Mouse (Mus musculus) liver, embryonic 11.5 days (tissue): ENCODE results near the gene Hbq1b. TPM values are rescaled to one million over a fixed set of nuclear protein-coding genes. Genes with fewer than 3 reads are reported as not detected.
A peak's percentile ranks its signal among the peaks of the same experiment; 100 is the strongest.
"Not testable (repeated sequence)": the region's sequence is repeated elsewhere in the genome, so short reads cannot be mapped to it uniquely, and the experiment has no call there.

Experiments used
- ATAC-seq: fragments of 200-750 bp; cut with Nextera tagmentation; replicated peaks from 2 replicates; pipeline ENCODE4 v1.8.0; 2017; ENCODE audit warnings: moderate number of reproducible peaks, mild to moderate bottlenecking, moderate TSS enrichment, moderate library complexity; ENCODE audit not compliant: low FRiP score
- DNase-seq: peaks from one replicate; pipeline ENCODE4 v3.0.0-alpha.2; 2017; ENCODE audit warnings: low spot score
- H3K27ac ChIP-seq: fragments of 300-500 bp; sonication (generic); 2 replicates; pipeline ENCODE4 v1.5.1; 2014; ENCODE audit warnings: mild to moderate bottlenecking, low read depth, low read length, control low read depth
- H3K27me3 ChIP-seq: fragments of 300-500 bp; sonication (generic); replicated peaks from 2 replicates; pipeline ENCODE4 v1.6.1; 2014; ENCODE audit warnings: low read length, mixed read lengths; ENCODE audit not compliant: control insufficient read depth, insufficient read depth
- H3K36me3 ChIP-seq: fragments of 300-500 bp; sonication (generic); 2 replicates; pipeline ENCODE4 v1.6.1; 2014; ENCODE audit warnings: mild to moderate bottlenecking, low read length, moderate library complexity, mixed read lengths; ENCODE audit not compliant: control insufficient read depth, insufficient read depth
- H3K4me1 ChIP-seq: fragments of 300-500 bp; sonication (generic); replicated peaks from 2 replicates; pipeline ENCODE4 v1.6.1; 2014; ENCODE audit warnings: low read length, mixed read lengths; ENCODE audit not compliant: control insufficient read depth, insufficient read depth
- H3K4me2 ChIP-seq: fragments of 300-500 bp; sonication (generic); 2 replicates; pipeline ENCODE4 v1.6.1; 2014; ENCODE audit warnings: mild to moderate bottlenecking, control low read depth, moderate library complexity
- H3K4me3 ChIP-seq: fragments of 300-500 bp; sonication (generic); 2 replicates; pipeline ENCODE4 v1.5.1; 2014; ENCODE audit warnings: low read depth, low read length, control low read depth
- H3K9ac ChIP-seq: fragments of 300-500 bp; sonication (generic); 2 replicates; pipeline ENCODE4 v1.6.1; 2014; ENCODE audit warnings: low read depth, low read length, control low read depth
- H3K9me3 ChIP-seq: fragments of 300-500 bp; sonication (generic); 2 replicates; pipeline ENCODE4 v1.6.1; 2016; ENCODE audit warnings: low read length, inconsistent platforms, mixed read lengths; ENCODE audit not compliant: control insufficient read depth
- WGBS: fragments of 180-500 bp; shearing (Covaris S2); extraction: QIAGEN DNeasy Blood & Tissue Kit; methylation state at CpG from one replicate; pipeline ENCODE4 v1.1.7; 2014; 5-methylcytosine and 5-hydroxymethylcytosine counted together
- polyA plus RNA-seq: library from polyadenylated mRNA; unstranded; fragments of >200 nt; fragmentation: Nextera tagmentation; extraction: Ambion mirVana; gene quantifications from 2 replicates; pipeline ENCODE4 v1.2.1, GENCODE M21; 2014

Hbq1b gene
- polyA plus RNA-seq, result 43.6 and 45.8 TPM in 2 replicates

DNA sequence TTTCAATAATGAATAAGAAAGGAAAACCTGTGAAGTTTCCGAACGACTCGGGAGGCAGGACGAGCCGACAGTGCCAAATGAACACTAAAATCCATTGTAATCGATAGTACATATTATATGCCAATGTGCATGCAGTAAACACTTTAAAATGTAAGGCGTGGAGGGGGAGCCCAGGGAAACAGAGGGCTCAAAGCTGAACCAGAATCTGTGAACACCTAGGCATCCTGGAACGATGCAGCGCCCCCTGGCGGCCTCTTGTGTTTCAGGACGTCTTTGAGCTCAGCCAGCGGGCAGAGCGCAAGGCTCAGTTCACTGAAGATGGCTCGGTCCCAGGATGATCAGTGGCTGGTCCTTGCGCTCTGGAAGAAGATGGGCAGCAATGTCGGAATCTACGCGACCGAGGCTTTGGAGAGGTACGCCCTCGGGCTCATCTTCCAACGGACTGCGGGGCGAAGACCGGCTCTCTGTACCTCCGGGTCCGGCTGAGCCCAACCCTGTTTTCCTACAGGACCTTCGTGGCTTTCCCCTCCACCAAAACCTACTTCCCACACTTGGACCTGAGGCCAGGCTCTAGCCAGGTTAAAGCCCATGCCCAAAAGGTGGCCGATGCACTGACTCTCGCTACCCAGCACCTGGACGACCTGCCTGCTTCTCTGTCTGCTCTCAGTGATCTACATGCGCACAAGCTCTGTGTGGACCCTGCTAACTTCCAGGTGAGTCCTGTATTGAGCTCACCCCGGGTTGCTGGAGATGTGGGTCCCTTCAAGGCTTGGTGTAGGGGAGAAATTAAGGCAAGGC, at the start of gene Hbq1b:
Gene Hbq1b, plus strand, starts transcription at position 271 of the 798 bp plus-strand sequence.
- H3K4me2 ChIP-seq, result peak within 1 kb of the TSS; percentile 61
- peak within 1 kb of the TSS; percentile 66 for H3K9ac ChIP-seq
- peak within 1 kb of the TSS; percentile 43 for H3K4me3 ChIP-seq
- H3K4me1 ChIP-seq, H3K27me3 ChIP-seq, H3K36me3 ChIP-seq, DNase-seq, H3K9me3 ChIP-seq: not testable (repeated sequence)
- peak; percentile 19 for ATAC-seq
- peak within 1 kb of the TSS; percentile 53 for H3K27ac ChIP-seq
- 18% methylated on average over 30 of the region's 33 CpGs for WGBS

DNA sequence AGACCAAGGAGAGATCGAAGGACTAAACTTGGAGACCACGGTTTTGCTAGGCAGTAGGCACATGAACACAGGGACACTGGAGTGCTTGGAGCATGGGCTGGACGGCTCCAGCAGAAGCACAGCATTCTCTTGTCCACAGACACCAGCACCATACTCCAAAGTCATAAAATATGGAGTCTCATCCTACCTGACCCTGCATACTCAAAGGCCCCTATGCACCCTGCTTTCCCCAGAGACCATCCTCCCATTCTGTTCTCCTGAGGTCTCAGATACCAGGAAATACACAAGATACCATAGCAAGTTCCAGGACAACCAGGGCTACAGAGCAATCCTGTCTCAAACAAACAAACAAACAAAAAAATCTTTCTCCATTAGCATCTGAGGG, 49.4 kb upstream of the Hbq1b start:
- H3K27me3 ChIP-seq, result no peaks in the 10 kb centered on the region
- no peak overlapping the region for H3K4me3 ChIP-seq
- H3K36me3 ChIP-seq, result peaks cover 20% of the 10 kb centered on the region
- ATAC-seq (no peak), DNase-seq (no peak)
- H3K9me3 ChIP-seq, result no peaks in the 10 kb centered on the region
- H3K4me1 ChIP-seq, result peaks cover 4% of the 10 kb centered on the region
- H3K9ac ChIP-seq, result no peak overlapping the region
- H3K4me2 ChIP-seq, result no peak overlapping the region
- WGBS, result 89% methylated on average over 3 of the region's 3 CpGs
- H3K27ac ChIP-seq, result no peak overlapping the region

- Histone ChIP-seq H3K4me2 (no peak overlapping the region), H3K9me3 (no peaks in the 10 kb centered on the region), H3K27ac (no peak overlapping the region), H3K9ac (no peak overlapping the region), H3K27me3 (no peaks in the 10 kb centered on the region), H3K4me1 (peaks cover 12% of the 10 kb centered on the region), H3K36me3 (peaks cover 14% of the 10 kb centered on the region), H3K4me3 (no peak overlapping the region)
- DNase-seq (no peak), ATAC-seq (peak; percentile 42; the same call in 1 of the 2 replicates)
- 77% methylated on average over 5 of the region's 5 CpGs for WGBS
Measured at GRCm38 (mm10) chr11:32238093-32238860, 48.5 kb upstream of the Hbq1b start.

GRCm38 (mm10) chr11:32241391-32241790, 45.4 kb upstream of the Hbq1b start:
- Histone ChIP-seq H3K27ac (peak overlapping the region; percentile 97), H3K36me3 (peaks cover 4% of the 10 kb centered on the region), H3K4me1 (peaks cover 35% of the 10 kb centered on the region), H3K4me2 (no peak overlapping the region), H3K27me3 (no peaks in the 10 kb centered on the region), H3K9ac (no peak overlapping the region), H3K4me3 (no peak overlapping the region), H3K9me3 (no peaks in the 10 kb centered on the region)
- no peak for DNase-seq
- ATAC-seq, result no peak

- ATAC-seq (peak; percentile 53), DNase-seq (no peak)
- peaks cover 42% of the 10 kb centered on the region for H3K4me1 ChIP-seq
Measured at GRCm38 (mm10) chr11:32242209-32242608, 44.6 kb upstream of the Hbq1b start.

GRCm38 (mm10) chr11:32243205-32243955, 43.4 kb upstream of the Hbq1b start:
- 69% methylated on average over 7 of the region's 7 CpGs for WGBS
- H3K4me1 ChIP-seq, result peaks cover 42% of the 10 kb centered on the region
- H3K36me3 ChIP-seq, result peaks cover 3% of the 10 kb centered on the region
- DNase-seq, result no peak
- ATAC-seq, result no peak
- peak overlapping the region; percentile 15; the same call in 1 of the 2 replicates for H3K9ac ChIP-seq
- no peaks in the 10 kb centered on the region for H3K9me3 ChIP-seq
- peak overlapping the region; percentile 97 for H3K27ac ChIP-seq
- H3K4me3 ChIP-seq, result no peak overlapping the region
- H3K27me3 ChIP-seq, result no peaks in the 10 kb centered on the region
- H3K4me2 ChIP-seq, result no peak overlapping the region

More at GRCm38 (mm10) chr11:32242209-32242608, 44.6 kb upstream of the Hbq1b start:
- peak overlapping the region; percentile 23; the same call in 1 of the 2 replicates for H3K9ac ChIP-seq
- H3K27ac ChIP-seq, result peak overlapping the region; percentile 97
- H3K36me3 ChIP-seq, result peaks cover 3% of the 10 kb centered on the region
- no peak overlapping the region for H3K4me3 ChIP-seq
- 86% methylated on average over 3 of the region's 3 CpGs for WGBS
- H3K9me3 ChIP-seq, result no peaks in the 10 kb centered on the region
- no peak overlapping the region for H3K4me2 ChIP-seq
- no peaks in the 10 kb centered on the region for H3K27me3 ChIP-seq

DNA sequence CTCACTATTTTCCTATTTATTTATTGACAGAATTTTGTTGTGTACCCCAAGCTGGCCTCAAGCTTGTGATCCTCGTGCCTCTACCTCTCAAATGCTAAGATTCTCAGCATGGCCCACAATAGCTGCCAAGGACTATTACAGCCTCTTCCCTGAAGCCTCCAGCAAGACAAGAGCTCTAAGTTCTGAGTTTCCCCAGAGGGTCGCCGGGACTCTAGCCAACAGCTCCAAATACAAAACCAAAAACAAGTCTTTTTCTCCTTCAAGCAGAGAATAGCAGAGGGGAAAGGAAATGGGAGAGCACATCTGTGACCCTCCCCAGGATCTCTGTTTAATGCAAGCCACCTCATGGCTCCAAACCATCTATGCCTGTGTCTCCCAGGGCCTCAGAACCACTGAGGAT, 42.7 kb upstream of the Hbq1b start:
- Histone ChIP-seq H3K4me3 (no peak overlapping the region), H3K27me3 (no peaks in the 10 kb centered on the region), H3K4me2 (no peak overlapping the region), H3K36me3 (peaks cover 3% of the 10 kb centered on the region), H3K4me1 (peaks cover 42% of the 10 kb centered on the region), H3K9ac (peak overlapping the region; percentile 67), H3K9me3 (no peaks in the 10 kb centered on the region), H3K27ac (peak overlapping the region; percentile 97)
- DNase-seq, result no peak
- no peak for ATAC-seq
- WGBS, result 77% methylated on average over 3 of the region's 3 CpGs

DNA sequence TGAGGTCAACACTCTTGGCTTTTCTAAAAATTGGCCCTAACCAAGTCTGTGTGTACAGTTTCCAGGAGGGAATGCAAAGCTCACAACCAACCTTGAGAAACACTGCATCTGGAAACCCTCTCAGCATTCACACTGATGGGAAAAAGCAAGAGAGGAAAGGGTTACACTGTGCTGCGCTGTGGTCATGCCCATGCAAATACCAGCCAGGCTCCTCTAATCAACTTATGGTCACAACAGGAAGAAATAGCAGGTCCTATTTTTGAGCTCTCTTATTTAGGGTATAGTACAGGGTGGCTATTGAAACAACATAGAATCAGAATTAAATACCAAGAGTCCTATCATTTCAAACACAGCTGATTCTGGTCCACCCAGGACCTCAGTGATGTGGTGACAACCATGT, 42.1 kb upstream of the Hbq1b start:
- peak overlapping the region; percentile 67 for H3K9ac ChIP-seq
- H3K36me3 ChIP-seq, result peaks cover 7% of the 10 kb centered on the region
- H3K4me1 ChIP-seq, result peaks cover 42% of the 10 kb centered on the region
- H3K4me3 ChIP-seq, result no peak overlapping the region
- no peaks in the 10 kb centered on the region for H3K9me3 ChIP-seq
- no peaks in the 10 kb centered on the region for H3K27me3 ChIP-seq
- 83% methylated on average over 1 of the region's 1 CpGs for whole genome bisulfite sequencing
- H3K27ac ChIP-seq, result peak overlapping the region; percentile 97
- peak overlapping the region; percentile 55 for H3K4me2 ChIP-seq
- ATAC-seq (no peak), DNase-seq (no peak)
